Mouse (Mus musculus) heart, embryonic 10.5 days (tissue): ENCODE measurements at regions not wholly inside any gene's neighbourhood (a gene's known extent, or its start where the extent isn't known, plus 50 kb on each side); places are given as distances from the start of the nearest gene placed in this dataset.

ENCODE experiments used
- DNase-seq: peaks from one replicate; pipeline ENCODE4 v3.0.0-alpha.2; 2017; ENCODE audit warnings: low spot score
- H3K27ac ChIP-seq: fragments of 300-500 bp; sonication (generic); 2 replicates; pipeline ENCODE4 v1.5.1; 2016; ENCODE audit warnings: mild to moderate bottlenecking
- H3K27me3 ChIP-seq: fragments of 300-500 bp; sonication (generic); 2 replicates; pipeline ENCODE4 v1.6.1; 2016; ENCODE audit warnings: mild to moderate bottlenecking; ENCODE audit not compliant: poor library complexity, insufficient read depth, severe bottlenecking
- H3K36me3 ChIP-seq: fragments of 300-500 bp; sonication (generic); 2 replicates; pipeline ENCODE4 v1.6.1; 2016; ENCODE audit warnings: mild to moderate bottlenecking, moderate library complexity
- H3K4me1 ChIP-seq: fragments of 300-500 bp; sonication (generic); 2 replicates; pipeline ENCODE4 v1.6.1; 2016; ENCODE audit warnings: mild to moderate bottlenecking
- H3K4me3 ChIP-seq: fragments of 300-500 bp; sonication (generic); 2 replicates; pipeline ENCODE4 v1.5.1; 2016; ENCODE audit warnings: mild to moderate bottlenecking, moderate library complexity
- H3K9me3 ChIP-seq: fragments of 300-500 bp; sonication (generic); 2 replicates; pipeline ENCODE4 v1.6.1; 2016; ENCODE audit warnings: mild to moderate bottlenecking, moderate library complexity
- WGBS: fragments of 180-500 bp; shearing (Covaris S2); methylation state at CpG from one replicate; pipeline ENCODE4 v1.1.7; 2016; 5-methylcytosine and 5-hydroxymethylcytosine counted together

DNA sequence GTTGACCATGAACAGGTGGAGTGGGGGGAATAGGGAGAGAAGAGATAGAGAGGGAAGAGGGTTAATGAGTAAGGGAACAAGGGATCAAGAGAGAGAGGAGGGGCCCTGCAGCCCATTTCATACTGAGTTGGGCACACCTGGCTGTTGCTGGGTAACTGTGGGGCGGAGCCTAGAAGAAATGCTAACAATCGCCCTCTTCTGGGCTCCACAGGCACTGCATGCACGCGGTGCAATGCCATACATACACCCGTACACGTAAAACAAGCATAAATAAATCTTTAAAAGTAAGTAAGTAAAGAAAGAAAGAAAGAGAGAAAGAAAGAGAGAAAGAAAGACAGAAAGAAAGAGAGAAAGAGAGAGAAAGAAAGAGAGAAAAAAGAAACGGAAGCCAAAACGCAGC is 106.5 kb upstream of the Rxfp2 start:
- H3K4me1 ChIP-seq = peaks cover 14% of the 10 kb centered on the region
- H3K27ac ChIP-seq = no peak overlapping the region
- no peaks in the 10 kb centered on the region for H3K36me3 ChIP-seq
- 79% methylated on average over 8 of the region's 8 CpGs for WGBS
- H3K27me3 ChIP-seq = no peaks in the 10 kb centered on the region
- DNase-seq = no peak
- no peak overlapping the region for H3K4me3 ChIP-seq
- no peaks in the 10 kb centered on the region for H3K9me3 ChIP-seq

DNA sequence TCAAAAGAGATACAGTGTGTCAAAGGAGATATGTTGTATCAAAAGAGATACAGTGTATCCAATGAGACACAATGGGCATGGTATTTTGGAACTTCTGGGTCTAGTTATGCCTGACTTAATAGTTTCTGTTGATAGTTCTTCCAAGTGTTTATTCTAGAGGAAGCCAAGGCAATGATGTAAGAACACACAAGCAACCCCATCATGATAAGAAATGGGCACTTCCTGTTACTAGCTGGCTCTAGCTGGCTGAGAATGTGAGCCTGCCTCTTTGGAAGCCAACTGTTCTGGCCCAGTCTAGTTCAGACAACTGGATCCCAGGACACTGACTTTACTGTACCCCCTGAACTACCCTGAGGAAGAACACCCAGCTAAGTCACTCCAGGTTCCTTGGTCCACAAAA is 102.7 kb upstream of the Rxfp2 start:
- no peak overlapping the region for H3K4me3 ChIP-seq
- H3K27ac ChIP-seq = no peak overlapping the region
- no peaks in the 10 kb centered on the region for H3K27me3 ChIP-seq
- DNase-seq = no peak
- no peaks in the 10 kb centered on the region for H3K4me1 ChIP-seq
- H3K36me3 ChIP-seq = no peaks in the 10 kb centered on the region
- no peaks in the 10 kb centered on the region for H3K9me3 ChIP-seq

DNA sequence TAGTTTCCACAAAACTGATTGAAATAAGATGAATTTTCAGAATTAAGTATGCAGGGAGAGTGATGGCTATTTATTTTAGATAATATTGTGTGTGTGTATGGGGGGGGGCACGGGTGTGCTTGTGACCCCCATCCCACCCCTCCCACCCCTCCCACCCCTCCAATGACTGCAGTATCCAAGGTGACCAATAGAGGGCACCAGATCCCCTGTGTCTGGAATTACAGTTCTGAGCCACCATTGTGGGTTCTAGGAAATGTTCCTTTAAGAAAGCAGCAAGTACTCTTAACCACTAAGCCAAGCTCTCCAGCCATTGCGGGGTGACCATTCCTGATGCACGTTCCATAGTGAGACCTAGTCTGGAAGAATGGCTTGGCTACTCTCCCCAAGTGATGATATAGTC is 101.1 kb upstream of the Rxfp2 start:
- H3K9me3 ChIP-seq = no peaks in the 10 kb centered on the region
- H3K36me3 ChIP-seq = no peaks in the 10 kb centered on the region
- no peaks in the 10 kb centered on the region for H3K4me1 ChIP-seq
- H3K27ac ChIP-seq = no peak overlapping the region
- 26% methylated on average over 3 of the region's 3 CpGs for WGBS
- H3K4me3 ChIP-seq = no peak overlapping the region
- H3K27me3 ChIP-seq = no peaks in the 10 kb centered on the region
- no peak for DNase-seq

DNA sequence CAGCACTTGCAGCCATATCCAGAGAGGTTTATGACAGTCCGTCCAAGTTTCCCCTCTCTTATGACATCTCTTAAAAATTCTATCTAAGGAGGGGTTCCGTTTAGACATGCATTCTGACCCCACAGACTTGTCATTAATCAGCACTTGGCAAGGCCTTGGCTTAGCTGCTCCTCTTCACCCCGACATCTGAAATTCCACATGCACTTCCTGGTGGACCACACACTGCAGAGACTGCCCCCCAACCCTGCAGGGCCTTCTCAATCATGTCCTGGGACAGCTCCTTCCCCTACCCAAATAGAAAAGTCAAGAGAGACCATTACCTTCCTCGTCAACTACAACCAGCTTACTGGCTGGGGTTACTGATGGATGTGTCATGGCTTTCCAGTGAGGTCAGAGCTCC is 99.4 kb upstream of the Rxfp2 start:
- 67% methylated on average over 4 of the region's 4 CpGs for WGBS
- DNase-seq = no peak
- H3K4me1 ChIP-seq = no peaks in the 10 kb centered on the region

DNA sequence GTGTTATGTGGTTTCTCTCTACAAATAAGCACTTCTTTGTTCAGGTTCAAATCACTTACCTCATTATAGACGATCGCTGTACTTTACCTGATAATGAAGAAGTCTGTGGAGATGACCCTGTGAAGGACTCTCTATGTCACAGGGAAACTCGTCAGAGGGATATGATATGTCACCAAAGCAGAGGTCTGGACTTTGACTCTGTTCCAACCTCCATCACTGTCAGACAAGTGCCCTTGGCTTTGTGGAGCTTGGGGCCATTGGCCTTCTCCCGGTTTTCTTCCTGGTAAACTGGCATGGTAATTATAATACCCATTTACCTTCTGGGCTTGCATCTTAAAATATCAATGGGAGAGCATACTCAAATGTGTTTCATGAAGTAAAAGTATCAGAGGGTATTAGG is 98.1 kb upstream of the Rxfp2 start:
- WGBS = 76% methylated on average over 4 of the region's 4 CpGs
- Histone ChIP-seq H3K27ac (no peak overlapping the region), H3K4me3 (no peak overlapping the region), H3K36me3 (no peaks in the 10 kb centered on the region), H3K27me3 (no peaks in the 10 kb centered on the region), H3K4me1 (no peaks in the 10 kb centered on the region), H3K9me3 (no peaks in the 10 kb centered on the region)
- no peak for DNase-seq

More for the DNA sequence above, 99.4 kb upstream of the Rxfp2 start:
- Histone ChIP-seq H3K27me3 (no peaks in the 10 kb centered on the region), H3K36me3 (no peaks in the 10 kb centered on the region), H3K4me3 (no peak overlapping the region), H3K9me3 (no peaks in the 10 kb centered on the region), H3K27ac (no peak overlapping the region)

DNA sequence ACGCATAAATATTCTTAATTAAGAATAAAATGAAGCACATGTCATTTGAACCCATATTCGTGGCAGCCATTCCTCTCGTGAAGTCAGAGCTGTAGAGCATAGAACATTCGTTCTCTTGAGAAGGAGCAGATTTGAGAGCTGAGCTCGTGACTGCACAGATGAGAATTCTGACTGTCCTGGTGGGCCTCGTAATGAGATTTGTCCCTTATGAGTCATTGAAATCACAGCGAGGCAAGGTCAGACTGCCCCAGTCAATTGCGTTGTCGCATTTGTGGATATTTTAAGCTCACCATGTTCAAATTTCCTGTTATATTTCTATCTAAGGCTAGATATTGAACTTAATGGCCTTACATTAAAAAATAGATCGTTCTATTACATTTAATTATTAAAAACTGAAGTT is 94.0 kb upstream of the Rxfp2 start:
- no peak overlapping the region for H3K27ac ChIP-seq
- H3K36me3 ChIP-seq = no peaks in the 10 kb centered on the region
- DNase-seq = no peak
- H3K4me3 ChIP-seq = no peak overlapping the region
- no peaks in the 10 kb centered on the region for H3K27me3 ChIP-seq
- H3K9me3 ChIP-seq = no peaks in the 10 kb centered on the region
- no peaks in the 10 kb centered on the region for H3K4me1 ChIP-seq
- WGBS = 85% methylated on average over 10 of the region's 10 CpGs

DNA sequence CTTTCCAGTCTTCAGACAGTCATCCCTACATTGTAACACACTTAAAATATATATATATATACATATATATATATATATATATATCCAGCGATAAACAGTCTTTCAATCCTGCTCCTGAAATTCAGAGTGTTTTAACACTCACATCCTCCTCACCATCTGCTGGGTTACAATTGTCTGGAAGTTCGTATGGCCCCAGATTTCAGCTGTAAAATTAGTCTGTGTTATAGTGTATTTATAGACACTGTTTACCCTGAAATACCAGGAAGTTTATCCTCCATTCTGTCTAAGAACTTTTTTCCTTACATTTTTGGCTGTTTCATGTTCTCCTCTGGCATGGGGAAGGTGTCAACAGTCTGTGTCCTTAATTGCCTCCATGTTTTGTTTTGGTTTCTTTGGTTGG is 91.7 kb upstream of the Rxfp2 start:
- WGBS = 76% methylated on average over 2 of the region's 2 CpGs
- Histone ChIP-seq H3K4me1 (no peaks in the 10 kb centered on the region), H3K27ac (no peak overlapping the region), H3K9me3 (no peaks in the 10 kb centered on the region), H3K36me3 (no peaks in the 10 kb centered on the region), H3K4me3 (no peak overlapping the region), H3K27me3 (no peaks in the 10 kb centered on the region)
- no peak for DNase-seq

DNA sequence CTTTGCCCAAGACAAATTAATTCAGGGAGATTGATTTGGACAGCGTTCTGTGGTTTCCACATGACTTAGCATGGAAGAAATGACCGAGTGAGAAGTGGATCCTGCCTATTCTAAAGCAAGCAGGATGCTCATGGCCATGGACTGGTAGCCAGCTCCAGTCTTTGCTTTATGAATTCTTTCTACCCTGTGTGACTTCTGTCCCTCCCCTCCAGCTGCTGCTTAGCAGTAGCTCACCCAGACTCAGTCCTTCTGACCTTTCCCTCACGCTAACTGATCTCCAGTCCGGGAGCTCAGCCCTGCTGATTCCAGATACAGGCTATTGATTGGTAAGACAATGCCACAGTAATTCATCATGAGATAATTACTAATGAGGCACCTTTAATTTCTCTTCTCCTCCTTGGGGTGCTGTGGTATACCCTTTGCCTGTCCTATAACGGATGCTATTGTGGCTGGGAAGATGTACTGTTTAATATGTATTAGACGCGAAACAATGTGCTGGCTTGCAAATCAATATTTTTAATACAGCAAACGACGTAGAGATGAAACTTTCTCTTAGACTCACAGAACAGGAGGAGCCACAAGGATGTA is 86.8 kb upstream of the Rxfp2 start:
- no peaks in the 10 kb centered on the region for H3K27me3 ChIP-seq
- no peaks in the 10 kb centered on the region for H3K36me3 ChIP-seq
- WGBS = 79% methylated on average over 9 of the region's 9 CpGs
- H3K9me3 ChIP-seq = no peaks in the 10 kb centered on the region
- no peak for DNase-seq
- no peaks in the 10 kb centered on the region for H3K4me1 ChIP-seq
- no peak overlapping the region for H3K4me3 ChIP-seq
- no peak overlapping the region for H3K27ac ChIP-seq

DNA sequence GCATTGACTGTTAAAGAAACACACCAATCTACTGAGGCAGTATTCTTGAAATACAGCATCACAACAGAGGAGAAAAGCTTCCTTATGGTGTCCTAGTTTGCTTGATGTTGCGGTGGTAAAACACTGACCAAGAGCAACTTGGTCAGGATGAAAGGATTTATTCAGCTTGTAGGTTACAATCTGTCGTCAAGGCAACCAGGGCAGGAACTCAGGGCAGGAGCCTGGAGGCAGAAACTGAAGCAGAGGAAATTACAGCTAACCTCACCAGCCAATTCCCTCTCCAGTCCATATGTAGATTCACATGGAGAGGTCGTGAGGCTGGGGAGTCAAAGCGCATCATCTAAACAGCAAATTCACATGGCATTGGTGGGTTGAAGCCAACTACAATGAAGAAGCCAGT is 86.3 kb upstream of the Rxfp2 start:
- Histone ChIP-seq H3K27me3 (no peaks in the 10 kb centered on the region), H3K4me3 (no peak overlapping the region), H3K9me3 (no peaks in the 10 kb centered on the region), H3K4me1 (no peaks in the 10 kb centered on the region), H3K27ac (no peak overlapping the region), H3K36me3 (no peaks in the 10 kb centered on the region)
- DNase-seq = no peak
- WGBS = 72% methylated on average over 4 of the region's 4 CpGs

DNA sequence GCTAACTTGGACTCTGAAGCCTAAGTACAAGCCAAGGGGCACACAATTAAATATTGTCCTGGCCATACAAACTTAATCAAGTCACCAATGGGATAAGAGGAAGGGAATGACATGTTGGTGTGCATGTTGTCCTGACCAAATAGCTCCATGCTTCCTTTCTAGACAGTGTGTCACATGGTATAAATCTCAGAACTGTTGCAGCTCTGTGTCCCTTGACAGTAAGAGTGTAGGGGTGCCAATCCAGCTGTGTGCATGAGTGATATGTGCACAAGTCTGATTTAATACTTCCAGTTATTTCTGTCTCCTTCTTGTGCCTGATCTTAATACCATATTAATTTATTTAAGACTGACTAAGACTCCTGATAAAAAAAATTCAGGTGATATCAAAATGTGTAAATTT is 72.8 kb upstream of the Rxfp2 start:
- H3K4me3 ChIP-seq = no peak overlapping the region
- H3K27ac ChIP-seq = no peak overlapping the region
- no peak for DNase-seq
- H3K36me3 ChIP-seq = no peaks in the 10 kb centered on the region
- H3K9me3 ChIP-seq = no peaks in the 10 kb centered on the region
- no peaks in the 10 kb centered on the region for H3K4me1 ChIP-seq
- H3K27me3 ChIP-seq = no peaks in the 10 kb centered on the region

DNA sequence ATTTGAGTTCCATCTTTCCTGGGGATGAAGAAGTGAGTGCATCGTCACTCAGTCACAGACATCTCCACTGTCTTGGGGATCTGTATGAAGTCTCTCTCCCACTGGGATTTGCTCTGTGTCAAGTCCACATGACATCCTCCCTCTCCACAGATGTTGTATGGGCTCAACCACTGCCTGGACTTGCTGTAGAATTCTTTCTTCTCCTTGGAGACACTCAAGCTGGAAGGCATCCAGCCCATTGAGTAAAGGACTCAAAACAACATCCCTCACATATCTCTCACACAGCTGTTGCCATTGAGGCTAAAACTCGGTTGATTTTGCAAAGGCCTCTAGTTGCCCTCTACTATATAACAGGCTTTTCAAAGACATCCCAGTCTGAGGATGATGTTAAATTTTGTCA is 71.0 kb upstream of the Rxfp2 start:
- H3K4me1 ChIP-seq = no peaks in the 10 kb centered on the region
- DNase-seq = no peak
- no peak overlapping the region for H3K4me3 ChIP-seq
- H3K27me3 ChIP-seq = no peaks in the 10 kb centered on the region
- no peak overlapping the region for H3K27ac ChIP-seq
- H3K36me3 ChIP-seq = no peaks in the 10 kb centered on the region
- H3K9me3 ChIP-seq = no peaks in the 10 kb centered on the region
- WGBS = 83% methylated on average over 2 of the region's 2 CpGs

DNA sequence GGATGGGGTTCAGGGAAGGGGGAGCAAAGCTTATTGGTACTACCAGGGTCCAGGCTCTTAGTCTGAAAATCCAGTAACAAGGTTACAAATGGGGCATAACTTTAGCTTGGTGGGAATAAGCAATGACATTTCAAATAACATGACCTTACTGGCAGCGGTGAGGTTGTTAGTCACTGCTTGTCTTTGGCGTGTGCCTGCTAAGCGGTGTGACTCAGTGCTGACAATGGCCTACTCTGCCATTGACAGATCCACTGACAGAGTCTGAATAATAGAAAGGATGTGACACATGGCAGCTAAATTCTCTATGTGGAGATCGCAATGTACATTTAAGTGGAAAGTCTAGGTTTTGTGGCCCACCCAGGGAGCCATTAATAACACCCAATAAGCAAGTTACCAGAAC is 61.5 kb upstream of the Rxfp2 start:
- DNase-seq = no peak
- WGBS = 85% methylated on average over 4 of the region's 4 CpGs
- H3K9me3 ChIP-seq = no peaks in the 10 kb centered on the region
- H3K4me3 ChIP-seq = no peak overlapping the region
- H3K36me3 ChIP-seq = no peaks in the 10 kb centered on the region
- no peaks in the 10 kb centered on the region for H3K27me3 ChIP-seq
- no peak overlapping the region for H3K27ac ChIP-seq
- H3K4me1 ChIP-seq = no peaks in the 10 kb centered on the region

DNA sequence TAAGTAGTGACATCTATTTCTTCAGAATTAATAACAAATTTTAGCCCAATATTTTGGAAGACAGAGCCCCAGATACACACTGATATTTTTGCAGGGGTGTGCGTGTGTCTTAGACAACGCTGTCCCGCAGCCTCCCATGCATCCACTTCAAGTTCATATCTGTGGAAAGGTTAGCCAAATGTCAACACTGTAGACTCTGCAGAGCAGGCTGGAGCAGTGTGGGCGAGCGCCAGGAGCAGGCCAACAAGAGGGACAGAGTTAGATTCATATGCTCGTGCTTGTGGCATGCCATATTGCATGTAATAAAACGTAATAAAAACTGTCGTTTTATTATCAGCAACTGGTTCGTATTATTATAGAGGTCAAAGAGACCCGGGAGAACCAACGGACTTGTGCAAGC is 57.3 kb upstream of the Rxfp2 start:
- no peaks in the 10 kb centered on the region for H3K36me3 ChIP-seq
- H3K4me3 ChIP-seq = no peak overlapping the region
- no peak for DNase-seq
- no peaks in the 10 kb centered on the region for H3K27me3 ChIP-seq
- no peaks in the 10 kb centered on the region for H3K4me1 ChIP-seq
- H3K27ac ChIP-seq = no peak overlapping the region
- WGBS = 80% methylated on average over 11 of the region's 11 CpGs
- H3K9me3 ChIP-seq = no peaks in the 10 kb centered on the region

DNA sequence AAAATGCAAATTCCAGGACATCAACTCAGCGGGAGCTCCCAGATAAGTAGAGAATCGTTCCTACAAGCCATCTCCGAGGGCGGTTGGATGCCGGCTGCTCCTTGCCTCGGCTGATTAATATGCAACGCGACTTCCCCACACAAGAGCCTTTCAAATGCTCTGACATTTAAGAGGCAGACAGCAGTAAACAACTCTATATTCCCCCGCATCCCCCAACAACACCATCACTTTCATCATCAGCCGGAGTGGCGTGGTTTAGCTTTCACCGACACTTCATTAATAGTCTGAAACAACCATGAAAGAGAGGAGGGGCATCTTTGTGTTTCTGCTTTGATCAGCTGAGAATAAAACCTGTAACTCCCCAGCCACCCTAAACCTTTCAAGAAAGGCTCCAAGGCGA is 53.7 kb upstream of the Rxfp2 start:
- H3K27ac ChIP-seq = no peak overlapping the region
- H3K27me3 ChIP-seq = no peaks in the 10 kb centered on the region
- no peaks in the 10 kb centered on the region for H3K36me3 ChIP-seq
- 18% methylated on average over 13 of the region's 13 CpGs for WGBS
- no peak for DNase-seq
- no peaks in the 10 kb centered on the region for H3K9me3 ChIP-seq
- peak overlapping the region; percentile 19; the same call in 1 of the 2 replicates for H3K4me3 ChIP-seq
- H3K4me1 ChIP-seq = no peaks in the 10 kb centered on the region
